Mouse (Mus musculus) left cerebral cortex, adult 2 months (tissue): ENCODE measurements around the gene Hyls1. TPM values are rescaled to one million over a fixed set of nuclear protein-coding genes. Genes with fewer than 3 reads are reported as not detected.

Experiments used
- DNase-seq, 2 experiments: peaks; one replicate each; pipeline ENCODE4 v3.0.0; 2021 to 2022; ENCODE audit warnings: low spot score in 2 of 2, mixed read lengths in 1 of 2; ENCODE audit errors: extremely low spot score in 1 of 2
- H3K27ac ChIP-seq: fragments of 200-600 bp; 2 replicates; pipeline ENCODE4 v1.8.1; 2022
- H3K4me3 ChIP-seq: fragments of 200-600 bp; 2 replicates; pipeline ENCODE4 v1.8.1; 2022
- CTCF ChIP-seq: fragments of 200-600 bp; IDR thresholded peaks from 2 replicates; pipeline ENCODE4 v1.8.1; 2022; ENCODE audit warnings: antibody characterized with exemption, mild to moderate bottlenecking, moderate library complexity
- intact Hi-C: fragments of 180-260 bp; cut with DNase I; formaldehyde crosslinking; loops from one replicate; pipeline ENCODE4 v1.15.1; 2025
- total RNA-seq, 2 experiments: library from RNA; stranded (reverse); gene quantifications; 2 replicates each; pipeline ENCODE4 v1.2.3; 2021

The Hyls1 gene
- total RNA-seq, 2 experiments from 2014 or later: 9.0 to 9.6 TPM

GRCm38 (mm10) chr9:35561583-35561982, 8.6 kb downstream of the Hyls1 start:
- intact Hi-C loops: no loop called here
- Histone ChIP-seq H3K27ac (no peak overlapping the region), H3K4me3 (no peak overlapping the region)
- TF ChIP-seq CTCF: no peak
- no peak for DNase-seq

- intact Hi-C loops: no loop called here
- no peak for DNase-seq
- no peak for TF ChIP-seq CTCF
- Histone ChIP-seq H3K27ac (no peak overlapping the region), H3K4me3 (no peak overlapping the region)
These were observed 9.1 kb downstream of the Hyls1 start for GRCm38 (mm10) chr9:35561076-35561475.

- no peak for TF ChIP-seq CTCF
- peak; percentile 80 to 86 for DNase-seq
- peak overlapping the region; percentile 68 for H3K4me3 ChIP-seq
- peak overlapping the region; percentile 88 for H3K27ac ChIP-seq
- intact Hi-C loops: no loop called here
These were observed 10.9 kb downstream of the Hyls1 start for GRCm38 (mm10) chr9:35559009-35559890.

GRCm38 (mm10) chr9:35558257-35559008, 11.8 kb downstream of the Hyls1 start, which contains the start of the genes Ddx25 and Pus3:
Ddx25 (minus strand) TSS chr9:35558528.
Pus3 (plus strand) TSS chr9:35558595.
- peak; percentile 79 to 80 for DNase-seq
- peak within 1 kb of the TSS; percentile 88 for H3K27ac ChIP-seq
- peak within 1 kb of the TSS; percentile 68 for H3K4me3 ChIP-seq
- intact Hi-C loops: no loop called here
- TF ChIP-seq CTCF: no peak

GRCm38 (mm10) chr9:35556494-35557102, 13.6 kb downstream of the Hyls1 start:
- H3K4me3 ChIP-seq: no peak overlapping the region
- no peak overlapping the region for H3K27ac ChIP-seq
- no peak for TF ChIP-seq CTCF
- intact Hi-C loops: no loop called here
- peak; percentile 3 to 6 for DNase-seq

GRCm38 (mm10) chr9:35548455-35548854, 21.7 kb downstream of the Hyls1 start:
- Histone ChIP-seq H3K27ac (no peak overlapping the region), H3K4me3 (no peak overlapping the region)
- DNase-seq: peak in 1 of 2 experiments; percentile 8
- intact Hi-C loops: loop anchor here (10.0 kb wide), 1 partner anchor 504 kb away; no protein-coding TSS in a partner anchor
- TF ChIP-seq CTCF: no peak

GRCm38 (mm10) chr9:35546745-35547144, 23.5 kb downstream of the Hyls1 start:
- intact Hi-C loops: loop anchor here (10.0 kb wide), 1 partner anchor 502 kb away; no protein-coding TSS in a partner anchor
- no peak for TF ChIP-seq CTCF
- Histone ChIP-seq H3K27ac (no peak overlapping the region), H3K4me3 (no peak overlapping the region)
- peak in 1 of 2 experiments; percentile 4 for DNase-seq

GRCm38 (mm10) chr9:35545704-35546103, 24.5 kb downstream of the Hyls1 start:
- Histone ChIP-seq H3K4me3 (no peak overlapping the region), H3K27ac (no peak overlapping the region)
- peak; percentile 33 for TF ChIP-seq CTCF
- intact Hi-C loops: loop anchor here (10.0 kb wide), 1 partner anchor 501 kb away; no protein-coding TSS in a partner anchor
- DNase-seq: peak in 1 of 2 experiments; percentile 13

- no peak overlapping the region for H3K4me3 ChIP-seq
- no peak overlapping the region for H3K27ac ChIP-seq
- DNase-seq: no peak
- intact Hi-C loops: loop anchor here (10.0 kb wide), 1 partner anchor 500 kb away; no protein-coding TSS in a partner anchor
- TF ChIP-seq CTCF: no peak
These were observed 25.5 kb downstream of the Hyls1 start for GRCm38 (mm10) chr9:35544666-35545065.

GRCm38 (mm10) chr9:35543099-35543860, 26.9 kb downstream of the Hyls1 start:
- H3K4me3 ChIP-seq: no peak overlapping the region
- no peak for TF ChIP-seq CTCF
- no peak for DNase-seq
- intact Hi-C loops: loop anchor here (10.0 kb wide), 1 partner anchor 498 kb away; no protein-coding TSS in a partner anchor
- no peak overlapping the region for H3K27ac ChIP-seq

GRCm38 (mm10) chr9:35541941-35542340, 28.3 kb downstream of the Hyls1 start:
- TF ChIP-seq CTCF: no peak
- intact Hi-C loops: loop anchor here (1.0 to 10.0 kb wide), 2 partner anchors 260 to 497 kb away; no protein-coding TSS in a partner anchor
- Histone ChIP-seq H3K27ac (no peak overlapping the region), H3K4me3 (no peak overlapping the region)
- no peak for DNase-seq
